Mouse (Mus musculus) kidney, adult 2 months (tissue): ENCODE results near the gene Gng8. TPM values are rescaled to one million over a fixed set of nuclear protein-coding genes. Genes with fewer than 3 reads are reported as not detected.

Experiments
- DNase-seq: peaks from one replicate; pipeline ENCODE4 v3.0.0; 2021
- H3K27ac ChIP-seq: fragments of 200-500 bp; 2 replicates; pipeline ENCODE4 v1.5.1; 2012; ENCODE audit warnings: low read depth, low read length, control low read depth, inconsistent platforms; ENCODE audit not compliant: insufficient read depth
- H3K27me3 ChIP-seq: fragments of 200-500 bp; replicated peaks from 2 replicates; pipeline ENCODE4 v1.6.1; 2012; ENCODE audit warnings: mild to moderate bottlenecking, moderate library complexity, low read length, inconsistent platforms; ENCODE audit not compliant: control insufficient read depth, insufficient read depth
- H3K36me3 ChIP-seq: fragments of 200-500 bp; 2 replicates; pipeline ENCODE4 v1.6.1; 2012; ENCODE audit warnings: mild to moderate bottlenecking, moderate library complexity, low read length, inconsistent platforms; ENCODE audit not compliant: control insufficient read depth, insufficient read depth
- H3K4me1 ChIP-seq: fragments of 200-500 bp; 2 replicates; pipeline ENCODE4 v1.6.1; 2011; ENCODE audit warnings: low read length; ENCODE audit not compliant: control insufficient read depth, insufficient read depth
- H3K4me3 ChIP-seq: fragments of 200-500 bp; 2 replicates; pipeline ENCODE4 v1.5.1; 2011; ENCODE audit warnings: mild to moderate bottlenecking, low read depth, low read length, control low read depth; ENCODE audit not compliant: insufficient read depth
- CTCF ChIP-seq: fragments of 200-500 bp; conservative IDR thresholded peaks from 2 replicates; pipeline ENCODE4 v1.5.1; 2011; ENCODE audit warnings: low read depth, mild to moderate bottlenecking, control low read depth, low read length, moderate library complexity, mixed read lengths; ENCODE audit not compliant: insufficient read depth, insufficient read length
- POLR2A ChIP-seq: fragments of 200-500 bp; IDR thresholded peaks from one replicate; pipeline ENCODE4 v1.6.1; 2011; ENCODE audit warnings: low read depth, low read length, control low read depth
- WGBS: fragments of 180-500 bp; shearing (Covaris S2); methylation state at CpG from one replicate; pipeline ENCODE4 v1.1.7; 2018; 5-methylcytosine and 5-hydroxymethylcytosine counted together
- polyA plus RNA-seq: library from polyadenylated mRNA; depleted of rRNA; stranded (reverse); fragments of >200 nt; gene quantifications from 2 replicates; pipeline ENCODE4 v1.2.3, GENCODE M21; 2012

The Gng8 gene
- polyA plus RNA-seq, 1 experiment, result 3.6 TPM

DNA sequence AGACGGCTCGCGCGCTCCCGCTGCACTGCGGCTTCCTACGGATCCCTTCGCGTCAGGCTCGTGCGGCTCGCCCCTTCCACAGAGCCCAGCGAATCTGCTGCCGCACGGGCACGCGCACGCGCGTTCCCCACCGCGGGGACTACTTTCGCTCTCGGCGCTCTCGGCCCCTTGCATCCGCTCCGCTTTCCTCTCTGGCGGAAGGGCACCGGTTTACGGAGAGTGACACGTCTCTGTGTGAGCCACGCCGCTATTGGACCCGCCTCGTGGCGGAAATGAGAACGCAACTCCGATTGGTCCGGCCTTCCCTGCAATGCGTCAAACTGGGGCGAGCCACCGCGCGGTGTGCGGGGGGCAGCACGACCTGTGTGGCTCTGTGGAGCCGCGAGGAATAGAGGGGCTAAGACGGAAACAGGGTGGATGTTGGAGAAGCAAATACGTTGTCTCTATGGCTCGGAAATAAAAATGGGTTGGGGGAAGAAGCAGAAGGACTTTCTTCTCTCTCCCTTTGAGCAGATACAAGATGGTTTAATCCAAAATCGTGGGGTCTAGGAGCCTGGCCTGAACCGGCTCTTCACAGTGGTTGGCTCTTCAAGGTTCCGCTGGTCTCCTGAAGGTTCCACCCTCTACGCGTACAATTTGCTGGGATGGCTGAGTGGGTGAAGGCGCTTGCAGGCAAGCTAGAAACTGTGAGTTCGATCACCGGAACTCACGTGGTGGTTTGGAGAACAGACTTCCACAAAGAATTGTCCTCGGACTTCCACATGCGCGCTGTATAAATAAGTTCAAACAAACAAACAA is 32.6 kb downstream of the Gng8 start, which contains the start of gene Calm3:
Calm3 (minus strand) TSS at position 78 of the 798 bp plus-strand sequence.
- WGBS, result 2% methylated on average over 64 of the region's 64 CpGs
- Histone ChIP-seq H3K4me1 (peaks cover 14% of the 10 kb centered on the region), H3K27me3 (no peaks in the 10 kb centered on the region), H3K36me3 (no peaks in the 10 kb centered on the region), H3K4me3 (peak within 1 kb of the TSS; percentile 85), H3K27ac (peak within 1 kb of the TSS; percentile 100)
- DNase-seq, result peak; percentile 100
- TF ChIP-seq POLR2A, result peak; percentile 22
- 0 out of 2 replicates have a peak, but pooled peaks have one; percentile 1 for TF ChIP-seq CTCF

DNA sequence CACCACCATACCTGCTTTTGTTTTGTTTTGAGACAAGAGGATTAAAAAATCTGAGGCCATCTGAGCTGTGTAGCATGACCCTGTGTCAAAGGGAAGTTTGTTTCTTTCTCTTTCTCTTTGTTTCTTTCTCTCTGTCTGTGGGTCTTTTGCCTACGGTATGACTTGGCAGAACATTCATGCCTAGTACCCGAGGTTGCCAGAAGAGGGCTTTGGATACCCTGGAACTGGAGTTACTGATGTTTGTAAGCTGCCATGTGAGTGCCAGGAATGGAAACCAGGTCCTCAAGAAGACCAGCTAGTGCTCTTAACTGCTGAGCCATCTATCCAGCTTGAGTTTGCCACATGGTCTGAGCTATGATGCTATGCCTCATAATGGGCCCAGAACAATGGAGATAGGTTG is 36.8 kb downstream of the Gng8 start:
- 37% methylated on average over 2 of the region's 2 CpGs for WGBS
- Histone ChIP-seq H3K4me3 (no peak overlapping the region), H3K36me3 (no peaks in the 10 kb centered on the region), H3K27me3 (no peaks in the 10 kb centered on the region), H3K27ac (no peak overlapping the region), H3K4me1 (no peaks in the 10 kb centered on the region)
- no peak for DNase-seq
- no peak for TF ChIP-seq POLR2A
- TF ChIP-seq CTCF, result no peak

DNA sequence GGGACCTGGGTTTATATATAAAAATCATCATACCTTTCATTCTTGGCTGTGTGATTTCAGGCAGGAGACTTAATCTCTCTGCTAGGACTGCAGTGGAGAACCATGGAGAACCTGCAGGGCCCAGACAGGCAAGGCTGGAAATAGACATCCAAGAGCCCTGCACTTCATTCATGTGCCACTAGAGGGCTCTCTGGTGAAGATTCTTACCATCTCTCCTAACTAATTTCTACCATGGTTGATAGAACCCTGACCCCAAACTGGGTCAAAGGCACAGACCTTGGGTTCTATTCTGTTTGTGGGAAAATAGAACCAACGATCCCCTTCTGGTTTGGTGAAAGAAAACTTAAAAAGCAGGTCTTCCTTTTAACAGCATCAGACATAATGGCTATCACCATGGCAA is 39.3 kb downstream of the Gng8 start:
- WGBS, result 0% methylated on average over 1 of the region's 1 CpGs
- peak; percentile 78 for DNase-seq
- Histone ChIP-seq H3K4me1 (no peaks in the 10 kb centered on the region), H3K36me3 (no peaks in the 10 kb centered on the region), H3K4me3 (no peak overlapping the region), H3K27me3 (no peaks in the 10 kb centered on the region), H3K27ac (no peak overlapping the region)
- peak; percentile 57 for TF ChIP-seq CTCF
- no peak for TF ChIP-seq POLR2A

DNA sequence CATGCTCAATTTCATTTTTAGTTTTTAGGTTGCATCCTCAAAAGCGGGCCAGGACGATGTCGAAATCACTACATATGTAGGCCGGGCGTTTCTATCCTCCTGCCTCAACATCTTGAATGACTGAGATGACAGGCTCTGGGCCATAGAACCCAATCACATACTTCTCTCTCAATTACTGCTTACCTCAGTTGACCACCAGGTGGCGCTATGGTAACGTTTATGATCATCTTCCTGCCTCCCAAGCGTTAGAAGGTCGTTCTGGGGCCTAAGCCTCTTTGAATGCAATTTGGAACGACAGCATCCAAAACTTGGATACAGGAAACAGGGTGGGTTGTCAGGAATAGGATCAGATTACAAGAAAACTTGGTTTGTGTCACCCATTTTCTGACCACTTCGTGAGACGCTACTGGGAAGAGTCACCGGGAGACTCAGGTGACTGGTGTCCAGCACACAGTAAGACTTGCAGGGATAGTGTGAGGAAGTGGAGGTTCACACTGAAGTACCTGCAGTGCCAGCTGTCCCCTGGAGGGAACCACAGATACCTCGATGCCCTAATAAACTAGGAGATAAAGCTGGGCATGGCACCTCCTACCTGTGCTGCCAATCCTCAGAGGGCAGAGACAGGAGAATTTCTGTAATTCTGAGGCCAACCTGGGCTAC is 40.5 kb downstream of the Gng8 start:
- no peaks in the 10 kb centered on the region for H3K27me3 ChIP-seq
- no peaks in the 10 kb centered on the region for H3K36me3 ChIP-seq
- peak; percentile 86 for DNase-seq
- whole genome bisulfite sequencing, result 19% methylated on average over 14 of the region's 14 CpGs
- no peak overlapping the region for H3K27ac ChIP-seq
- TF ChIP-seq POLR2A (no peak), CTCF (peak; percentile 81)
- no peaks in the 10 kb centered on the region for H3K4me1 ChIP-seq
- H3K4me3 ChIP-seq, result no peak overlapping the region

DNA sequence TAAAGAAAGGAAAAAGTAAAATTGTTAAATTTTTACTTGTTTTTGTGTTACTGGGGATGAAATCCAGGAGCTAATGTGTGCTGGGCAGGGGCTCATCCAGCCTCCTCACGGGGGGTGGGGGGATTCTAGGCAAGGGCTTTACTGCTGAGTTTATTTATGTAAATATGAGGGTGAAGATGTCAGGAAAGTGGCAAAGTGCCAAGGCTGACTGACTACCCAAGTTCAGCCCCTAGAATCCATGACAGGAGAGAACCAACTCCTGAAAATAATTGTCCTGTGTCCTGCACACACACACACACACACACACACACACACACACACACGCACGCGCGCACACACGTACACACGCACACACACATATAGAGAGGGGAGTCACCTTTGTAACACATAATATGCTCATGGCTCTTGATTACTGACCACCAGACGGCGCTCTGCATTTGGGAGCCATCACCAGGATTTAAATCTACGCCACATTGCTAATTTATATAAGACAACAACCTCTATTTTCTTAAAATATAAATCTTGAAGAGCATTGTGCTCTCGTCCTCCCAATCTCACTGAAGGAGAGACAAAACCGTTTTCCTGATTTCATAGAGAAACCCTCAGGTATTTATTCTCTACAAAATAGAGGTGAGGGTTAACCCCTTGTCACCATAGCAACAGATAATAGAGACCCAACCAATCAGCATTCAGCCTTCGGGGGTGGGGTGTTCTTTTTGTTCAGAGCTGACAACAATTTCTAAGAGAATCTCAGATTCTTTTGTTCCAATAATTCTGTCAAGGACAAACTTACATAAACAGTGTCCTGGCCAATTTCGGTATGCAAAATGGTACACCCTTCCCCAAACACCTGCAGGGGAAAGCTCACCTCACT is 41.4 kb downstream of the Gng8 start:
- WGBS, result 40% methylated on average over 14 of the region's 14 CpGs
- H3K4me1 ChIP-seq, result no peaks in the 10 kb centered on the region
- DNase-seq, result peak; percentile 64
- peak; percentile 51 for TF ChIP-seq CTCF
- no peak for TF ChIP-seq POLR2A
- H3K36me3 ChIP-seq, result no peaks in the 10 kb centered on the region
- H3K27ac ChIP-seq, result no peak overlapping the region
- no peak overlapping the region for H3K4me3 ChIP-seq
- no peaks in the 10 kb centered on the region for H3K27me3 ChIP-seq

DNA sequence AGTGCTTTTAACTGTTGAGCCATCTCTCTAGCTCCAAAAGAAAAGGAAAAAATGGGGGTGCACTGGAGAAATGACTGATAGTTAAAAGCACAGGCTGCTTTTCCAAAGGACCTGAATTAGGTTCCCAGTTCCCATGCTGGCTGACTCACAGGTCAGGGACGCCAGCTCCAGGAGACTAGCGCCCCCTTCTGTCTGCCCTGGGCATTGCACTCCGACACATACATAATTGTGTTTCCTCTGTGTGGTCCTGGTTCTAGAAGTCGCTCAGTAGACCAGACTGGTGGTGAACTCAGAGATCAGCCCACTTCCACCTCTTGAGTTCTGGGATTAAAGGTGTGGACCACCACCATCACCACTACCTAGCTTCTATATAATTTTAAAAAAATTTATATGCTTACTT is 45.7 kb downstream of the Gng8 start:
- no peaks in the 10 kb centered on the region for H3K36me3 ChIP-seq
- 54% methylated on average over 4 of the region's 4 CpGs for WGBS
- TF ChIP-seq POLR2A (no peak), CTCF (peak; percentile 27; the same call in 1 of the 2 replicates)

More for the DNA sequence above, 45.7 kb downstream of the Gng8 start:
- Histone ChIP-seq H3K27ac (no peak overlapping the region), H3K27me3 (no peaks in the 10 kb centered on the region), H3K4me3 (no peak overlapping the region), H3K4me1 (0 out of 2 replicates have a peak, but pooled peaks cover 4% of the 10 kb centered on the region)
- DNase-seq, result no peak
